Comparison of ENCODE assay signal across 9 mouse cellular contexts in the genomic region with DNA sequence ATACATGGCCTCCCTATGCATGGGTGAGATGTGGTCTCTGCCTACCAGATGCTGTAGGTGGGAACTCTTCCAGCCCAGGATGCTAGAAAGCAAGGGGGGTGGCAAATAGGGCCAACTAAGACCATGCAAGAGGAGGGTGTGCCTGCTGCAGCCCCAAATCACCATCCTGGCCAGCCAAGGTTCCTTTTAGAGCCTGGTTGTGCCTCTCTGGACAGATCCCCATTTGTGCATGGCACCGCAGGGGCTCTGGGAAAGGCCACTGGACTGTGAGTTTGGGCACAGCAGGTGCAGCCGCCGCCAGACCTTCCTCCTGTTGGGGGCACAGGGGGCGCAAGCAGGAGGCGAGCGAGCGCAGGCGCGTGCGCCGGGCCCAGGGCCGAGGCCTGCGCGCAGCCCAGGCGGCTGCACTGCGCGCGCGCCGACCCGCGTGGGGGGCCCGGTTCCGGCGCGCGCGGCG. TPM values are rescaled to one million over a fixed set of nuclear protein-coding genes. Genes with fewer than 3 reads are reported as not detected.
A peak's percentile ranks its signal among the peaks of the same experiment; 100 is the strongest.
DNase-seq lines count a peak whose midpoint lies in the region; ATAC-seq and TF ChIP-seq lines count a peak whose summit lies in the region.
"Had no signal": no experiment of that assay in that cellular context is flagged by ENCODE, and none has a peak within 500 bp of the region (broad histone marks: within the 10 kb centered on the region; RNA-seq: fewer than 3 reads in every experiment).

No protein-coding gene starts in this region.

- no peak for ATAC-seq in intestine, postnatal 0 days
- peak; percentile 88 for ATAC-seq in midbrain, embryonic 12.5 days (ENCODE audit: low FRiP score, low read depth)

- H3K36me3 ChIP-seq in forebrain, embryonic 10.5 days (replicated peaks) = no peaks in the 10 kb centered on the region
- H3K36me3 ChIP-seq in intestine, postnatal 0 days (ENCODE audit: control insufficient read depth, insufficient read depth) = no peaks in the 10 kb centered on the region
- H3K36me3 ChIP-seq in midbrain, embryonic 12.5 days = no peaks in the 10 kb centered on the region

- peak; percentile 11 for DNase-seq in gastrocnemius, postnatal 14 days
- DNase-seq in gastrocnemius, postnatal 25 days = no peak
- peak; percentile 48 for DNase-seq in ES-CJ7 (ENCODE audit: low read depth, low spot score)
- peak; percentile 51 for DNase-seq in forebrain, embryonic 10.5 days (ENCODE audit: extremely low spot score, low spot score)
- no peak for DNase-seq in urinary bladder, postnatal 25 days (ENCODE audit: low spot score)
- DNase-seq in lung, postnatal 4 days = no peak

- peak overlapping the region; percentile 87 for H3K4me3 ChIP-seq in forebrain, embryonic 10.5 days
- H3K4me3 ChIP-seq in intestine, postnatal 0 days (ENCODE audit: low read depth, low read length) = peak overlapping the region; percentile 44
- peak overlapping the region; percentile 89 for H3K4me3 ChIP-seq in midbrain, embryonic 12.5 days

- H3K27me3 ChIP-seq in forebrain, embryonic 10.5 days (ENCODE audit: poor library complexity, severe bottlenecking) = peaks cover 18% of the 10 kb centered on the region
- H3K27me3 ChIP-seq in intestine, postnatal 0 days (replicated peaks; ENCODE audit: control insufficient read depth, insufficient read depth, low read length) = peaks cover 21% of the 10 kb centered on the region
- H3K27me3 ChIP-seq in midbrain, embryonic 12.5 days = no peaks in the 10 kb centered on the region

- intact Hi-C loops in gastrocnemius, postnatal 14 days (cut with DNase I; ENCODE audit: low total_unique reads) = no loop called here

- peaks cover 30% of the 10 kb centered on the region for H3K4me1 ChIP-seq in forebrain, embryonic 10.5 days
- H3K4me1 ChIP-seq in intestine, postnatal 0 days (replicated peaks; ENCODE audit: control insufficient read depth, insufficient read depth, low read length) = no peaks in the 10 kb centered on the region
- H3K4me1 ChIP-seq in midbrain, embryonic 12.5 days = peaks cover 19% of the 10 kb centered on the region

- H3K4me2 ChIP-seq in intestine, postnatal 0 days (replicated peaks; ENCODE audit: low read depth) = peak overlapping the region; percentile 62
- peak overlapping the region; percentile 90 for H3K4me2 ChIP-seq in midbrain, embryonic 12.5 days (replicated peaks)

- no peak overlapping the region for H3K9ac ChIP-seq in intestine, postnatal 0 days (ENCODE audit: low read depth, low read length)
- peak overlapping the region; percentile 89 for H3K9ac ChIP-seq in midbrain, embryonic 12.5 days (replicated peaks)

- under 1% methylated on average over 29 of the region's 29 CpGs for WGBS in forebrain, embryonic 10.5 days
- under 1% methylated on average over 29 of the region's 29 CpGs for WGBS in intestine, postnatal 0 days
- WGBS in midbrain, embryonic 12.5 days = 2% methylated on average over 15 of the region's 29 CpGs

- peak overlapping the region; percentile 95 for H3K27ac ChIP-seq in forebrain, embryonic 10.5 days
- no peak overlapping the region for H3K27ac ChIP-seq in intestine, postnatal 0 days (ENCODE audit: low read depth, low read length)
- no peak overlapping the region for H3K27ac ChIP-seq in midbrain, embryonic 12.5 days (replicated peaks)

- peaks cover 7% of the 10 kb centered on the region; the same call in 1 of the 2 replicates for H3K9me3 ChIP-seq in forebrain, embryonic 10.5 days
- H3K9me3 ChIP-seq in intestine, postnatal 0 days (ENCODE audit: control insufficient read depth) = no peaks in the 10 kb centered on the region
- no peaks in the 10 kb centered on the region for H3K9me3 ChIP-seq in midbrain, embryonic 12.5 days

- TF ChIP-seq CTCF in intestine, postnatal 0 days (IDR thresholded peaks at IDR 0.05; ENCODE audit: low read depth) = peak; percentile 17; the same call in 1 of the 2 replicates

RNA-seq across cellular contexts. Expression of gene Clip4, which starts 14.0 kb away (rescaled TPM):
- 10 to 100 TPM; 44.7 to 58.8 TPM for total RNA-seq in gastrocnemius, postnatal 14 days (2021)
- total RNA-seq in gastrocnemius, postnatal 25 days (2021) = 100 to 1,000 TPM; 116 to 121 TPM
- 4.4 and 5.1 TPM in 2 replicates for polyA plus RNA-seq in forebrain, embryonic 10.5 days (2016; fragmentation: Nextera tagmentation; extraction: Ambion mirVana)
- polyA plus RNA-seq in intestine, postnatal 0 days (2015; fragmentation: Nextera tagmentation; extraction: Ambion mirVana) = 3.3 and 3.7 TPM in 2 replicates
- 6.6 and 8.6 TPM in 2 replicates for polyA plus RNA-seq in midbrain, embryonic 12.5 days (2016; fragmentation: Nextera tagmentation; extraction: Ambion mirVana)
- total RNA-seq: MEL had no signal

RNA-seq across cellular contexts. Expression of gene Pcare, which starts 29.6 kb away (rescaled TPM):
- not detected for total RNA-seq in gastrocnemius, postnatal 14 days (2021)
- total RNA-seq in gastrocnemius, postnatal 25 days (2021) = under 1 TPM in 1 of 2 experiments, not detected in 1; 0.16 TPM
- polyA plus RNA-seq in forebrain, embryonic 10.5 days (2016; fragmentation: Nextera tagmentation; extraction: Ambion mirVana) = not detected in 2 replicates
- not detected in 2 replicates for polyA plus RNA-seq in intestine, postnatal 0 days (2015; fragmentation: Nextera tagmentation; extraction: Ambion mirVana)
- polyA plus RNA-seq in midbrain, embryonic 12.5 days (2016; fragmentation: Nextera tagmentation; extraction: Ambion mirVana) = not detected in 2 replicates
- total RNA-seq: MEL had no signal

Comparison
In these comparisons a context has a peak if more than half of its experiments do, and no peak if none do; other contexts are left out.
1. DNase-seq: peak in gastrocnemius, postnatal 14 days (single experiment), ES-CJ7 (single experiment) and forebrain, embryonic 10.5 days (single experiment); none in gastrocnemius, postnatal 25 days (single experiment), urinary bladder, postnatal 25 days (single experiment) and lung, postnatal 4 days (0 of 2).
2. Peak in every context shown above with its lines, with median percentiles within 50 percentile points of each other: H3K4me3 ChIP-seq.